Mouse (Mus musculus) midbrain, embryonic 16.5 days (tissue): ENCODE measurements around the gene Tmem253. TPM values are rescaled to one million over a fixed set of nuclear protein-coding genes. Genes with fewer than 3 reads are reported as not detected.

ENCODE experiments used
- ATAC-seq: fragments of 200-750 bp; cut with Nextera tagmentation; 2 replicates; pipeline ENCODE4 v1.8.0; 2017; ENCODE audit warnings: moderate TSS enrichment
- H3K27ac ChIP-seq: fragments of 300-500 bp; sonication (generic); 2 replicates; pipeline ENCODE4 v1.5.1; 2014; ENCODE audit warnings: mild to moderate bottlenecking, low read length, mixed read lengths
- H3K27me3 ChIP-seq: fragments of 300-500 bp; sonication (generic); 2 replicates; pipeline ENCODE4 v1.6.1; 2014; ENCODE audit warnings: low read depth, low read length, mixed read lengths; ENCODE audit not compliant: control insufficient read depth, insufficient read depth
- H3K36me3 ChIP-seq: fragments of 300-500 bp; sonication (generic); 2 replicates; pipeline ENCODE4 v1.6.1; 2014; ENCODE audit warnings: mild to moderate bottlenecking, low read length, moderate library complexity, mixed read lengths; ENCODE audit not compliant: control insufficient read depth, insufficient read depth
- H3K4me1 ChIP-seq: fragments of 300-500 bp; sonication (generic); 2 replicates; pipeline ENCODE4 v1.6.1; 2014; ENCODE audit warnings: mild to moderate bottlenecking, low read length, mixed read lengths; ENCODE audit not compliant: control insufficient read depth, insufficient read depth
- H3K4me2 ChIP-seq: fragments of 300-500 bp; sonication (generic); 2 replicates; pipeline ENCODE4 v1.6.1; 2014; ENCODE audit warnings: mild to moderate bottlenecking, low read length, mixed read lengths
- H3K4me3 ChIP-seq: fragments of 300-500 bp; sonication (generic); 2 replicates; pipeline ENCODE4 v1.5.1; 2014; ENCODE audit warnings: low read depth, mild to moderate bottlenecking, low read length, moderate library complexity, mixed read lengths
- H3K9ac ChIP-seq: fragments of 300-500 bp; sonication (generic); 2 replicates; pipeline ENCODE4 v1.6.1; 2014; ENCODE audit warnings: low read depth, low read length, mixed read lengths
- H3K9me3 ChIP-seq: fragments of 300-500 bp; sonication (generic); replicated peaks from 2 replicates; pipeline ENCODE4 v1.6.1; 2014; ENCODE audit warnings: mild to moderate bottlenecking, low read length, mixed read lengths; ENCODE audit not compliant: control insufficient read depth, poor library complexity, severe bottlenecking
- WGBS: fragments of 180-500 bp; shearing (Covaris S2); extraction: QIAGEN DNeasy Blood & Tissue Kit; methylation state at CpG from one replicate; pipeline ENCODE4 v1.1.7; 2014; 5-methylcytosine and 5-hydroxymethylcytosine counted together
- polyA plus RNA-seq: library from polyadenylated mRNA; unstranded; fragments of >200 nt; fragmentation: Nextera tagmentation; extraction: Ambion mirVana; gene quantifications from 2 replicates; pipeline ENCODE4 v1.2.1, GENCODE M21; 2015

Tmem253 gene
- polyA plus RNA-seq = 0.16 and 1.0 TPM in 2 replicates

DNA sequence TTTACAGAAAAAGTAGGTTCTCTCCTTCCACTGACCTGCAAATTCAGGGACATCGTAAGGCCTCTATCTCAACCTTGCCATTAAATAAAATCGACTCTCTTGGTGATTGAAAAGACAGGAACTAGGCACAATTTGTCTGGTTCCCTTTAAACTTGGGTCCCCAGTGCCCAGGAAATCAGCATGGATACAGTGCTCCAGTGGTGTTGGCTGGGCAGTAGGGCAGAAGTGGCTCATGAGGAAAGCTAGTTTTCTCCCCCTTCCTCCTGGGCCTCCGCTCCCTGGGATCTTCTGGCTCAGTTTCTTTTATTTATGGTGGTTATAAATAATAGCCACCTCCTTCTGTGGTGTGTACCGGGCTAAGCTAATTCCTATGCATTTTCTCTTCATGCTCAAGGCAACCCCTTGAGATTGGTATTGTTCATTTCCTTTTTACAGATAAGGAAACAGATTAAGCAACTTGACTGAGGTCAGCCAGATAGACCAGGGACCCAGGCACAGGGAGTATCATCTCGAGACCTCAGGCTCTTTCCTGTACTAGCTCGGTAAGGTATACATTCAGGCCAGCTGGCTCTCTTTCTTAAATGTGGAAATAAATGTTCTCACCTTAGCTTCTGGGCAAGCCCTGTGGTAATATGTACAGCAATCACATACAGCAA lies at the start of gene Tmem253:
Gene Tmem253, plus strand, starts transcription at position 214 of the 656 bp plus-strand sequence.
- peak within 1 kb of the TSS; percentile 81 for H3K9ac ChIP-seq
- WGBS = 27% methylated on average over 6 of the region's 6 CpGs
- peak within 1 kb of the TSS; percentile 68 for H3K4me2 ChIP-seq
- ATAC-seq = no peak
- no peaks in the 10 kb centered on the region for H3K36me3 ChIP-seq
- peak within 1 kb of the TSS; percentile 95 for H3K27ac ChIP-seq
- H3K4me3 ChIP-seq = peak within 1 kb of the TSS; percentile 64
- H3K4me1 ChIP-seq = peaks cover 49% of the 10 kb centered on the region
- H3K9me3 ChIP-seq = no peaks in the 10 kb centered on the region
- no peaks in the 10 kb centered on the region for H3K27me3 ChIP-seq

DNA sequence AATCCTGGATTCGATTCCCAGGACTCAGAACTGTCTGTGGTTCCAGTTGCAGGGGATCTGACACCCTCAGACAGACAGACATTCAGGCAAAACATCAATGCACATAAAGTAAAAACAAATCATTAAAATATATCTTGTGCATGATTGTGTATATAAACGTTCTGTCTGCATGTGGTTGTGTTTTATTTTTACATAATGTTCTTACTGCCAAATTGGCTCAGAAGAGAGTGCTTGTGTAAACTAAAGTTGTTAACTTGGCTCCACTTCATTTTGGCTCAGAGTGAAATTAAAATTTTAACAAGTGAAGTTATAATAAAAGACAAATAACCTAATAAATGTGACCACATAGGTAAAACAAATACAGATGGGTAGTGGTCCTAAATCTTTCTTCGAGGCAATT lies 48.1 kb upstream of the Tmem253 start:
- ATAC-seq = no peak
- no peaks in the 10 kb centered on the region for H3K4me1 ChIP-seq
- no peak overlapping the region for H3K4me2 ChIP-seq
- H3K27me3 ChIP-seq = no peaks in the 10 kb centered on the region
- H3K27ac ChIP-seq = no peak overlapping the region
- H3K4me3 ChIP-seq = no peak overlapping the region
- H3K9ac ChIP-seq = no peak overlapping the region
- no peaks in the 10 kb centered on the region for H3K9me3 ChIP-seq
- H3K36me3 ChIP-seq = no peaks in the 10 kb centered on the region
- WGBS = 87% methylated on average over 3 of the region's 3 CpGs

GRCm38 (mm10) chr14:51979252-51979651 lies 36.2 kb upstream of the Tmem253 start:
- no peak overlapping the region for H3K4me3 ChIP-seq
- H3K27ac ChIP-seq = no peak overlapping the region
- peaks cover 7% of the 10 kb centered on the region; the same call in 1 of the 2 replicates for H3K4me1 ChIP-seq
- WGBS = 93% methylated on average over 3 of the region's 3 CpGs
- no peaks in the 10 kb centered on the region for H3K9me3 ChIP-seq
- H3K9ac ChIP-seq = no peak overlapping the region
- no peak for ATAC-seq
- H3K4me2 ChIP-seq = no peak overlapping the region
- no peaks in the 10 kb centered on the region for H3K36me3 ChIP-seq
- no peaks in the 10 kb centered on the region for H3K27me3 ChIP-seq

DNA sequence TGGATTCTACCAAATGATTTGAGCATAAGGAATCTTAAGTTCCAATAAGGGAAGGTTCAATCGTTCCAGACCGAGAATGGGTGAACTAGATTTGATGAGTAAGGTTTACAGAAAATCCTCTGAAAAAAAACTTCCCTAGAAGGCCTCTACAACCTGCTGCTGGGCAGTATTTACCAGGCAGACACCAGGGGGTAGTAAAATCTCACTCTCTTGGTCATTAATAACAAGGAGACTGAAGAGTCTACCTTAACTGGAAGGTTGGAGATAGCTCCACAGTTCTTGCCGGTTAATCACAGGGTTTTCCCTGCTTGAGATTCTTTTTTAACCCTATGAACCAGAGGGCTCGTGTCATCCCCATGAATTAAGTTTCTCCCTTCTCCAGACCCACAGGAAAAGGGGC lies 32.2 kb upstream of the Tmem253 start:
- Histone ChIP-seq H3K27ac (0 out of 2 replicates have a peak overlapping the region, but pooled peaks have one; percentile 94), H3K36me3 (0 out of 2 replicates have a peak, but pooled peaks cover 3% of the 10 kb centered on the region), H3K4me2 (peak overlapping the region; percentile 97), H3K27me3 (no peaks in the 10 kb centered on the region), H3K9me3 (no peaks in the 10 kb centered on the region), H3K9ac (peak overlapping the region; percentile 18; the same call in 1 of the 2 replicates), H3K4me3 (peak overlapping the region; percentile 79), H3K4me1 (peaks cover 21% of the 10 kb centered on the region)
- no peak for ATAC-seq
- 54% methylated on average over 4 of the region's 4 CpGs for WGBS

GRCm38 (mm10) chr14:51983855-51984246 lies 31.6 kb upstream of the Tmem253 start:
- 4% methylated on average over 10 of the region's 10 CpGs for WGBS
- Histone ChIP-seq H3K4me2 (peak overlapping the region; percentile 97), H3K4me3 (peak overlapping the region; percentile 79), H3K27me3 (no peaks in the 10 kb centered on the region), H3K27ac (peak overlapping the region; percentile 94), H3K36me3 (peaks cover 7% of the 10 kb centered on the region; the same call in 1 of the 2 replicates), H3K4me1 (peaks cover 21% of the 10 kb centered on the region), H3K9ac (peak overlapping the region; percentile 91), H3K9me3 (no peaks in the 10 kb centered on the region)
- no peak for ATAC-seq

DNA sequence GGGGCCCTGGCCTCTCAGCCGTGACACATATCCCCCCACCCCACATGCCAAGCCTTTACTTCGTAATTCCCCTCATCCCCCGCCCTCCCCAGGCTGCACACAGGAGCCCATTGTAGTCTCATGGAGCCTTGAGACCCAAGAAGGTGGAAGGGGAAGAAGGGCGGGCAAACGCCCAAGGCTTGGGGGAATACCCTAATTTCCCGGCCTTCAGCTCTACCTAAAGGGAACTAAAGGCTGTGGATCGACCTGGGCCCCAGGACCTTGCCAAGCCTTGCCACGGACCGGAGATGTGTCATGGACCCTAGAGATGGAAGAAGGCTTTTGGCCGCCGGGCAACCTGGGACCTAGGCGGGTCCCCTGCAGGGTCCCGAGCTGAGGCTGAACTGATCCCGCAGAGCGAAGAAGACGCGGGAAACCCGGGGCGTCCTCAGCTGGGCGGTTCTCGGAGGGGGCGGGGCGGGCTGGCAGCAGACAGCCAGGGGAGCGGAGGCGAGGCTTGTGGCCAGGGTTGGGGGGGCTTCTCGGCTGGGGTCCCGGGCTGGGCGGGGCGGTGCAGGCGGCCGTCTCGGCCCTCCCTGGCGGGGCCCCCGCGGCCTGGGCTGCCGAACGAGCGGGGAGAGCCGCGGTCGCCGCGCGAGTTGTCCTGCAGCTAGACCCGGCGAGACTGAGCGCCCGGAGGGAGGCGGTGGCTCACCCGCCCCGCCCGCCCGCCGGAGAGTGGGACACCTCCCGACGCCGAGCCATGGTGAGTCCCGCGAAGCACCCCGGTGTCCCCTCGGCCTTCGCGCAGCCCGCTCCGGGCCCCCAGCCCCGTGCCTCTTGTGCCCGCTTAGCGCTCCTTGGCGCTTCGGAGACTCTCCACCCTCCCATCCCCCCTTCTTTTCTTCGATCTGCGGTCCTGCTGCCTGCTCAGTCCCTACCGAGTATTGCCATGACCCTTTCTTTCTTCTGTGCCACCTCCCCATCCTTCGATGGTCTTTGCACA lies 30.9 kb upstream of the Tmem253 start, which contains the start of gene Arhgef40:
Gene Arhgef40, plus strand, starts transcription at position 473 of the 985 bp plus-strand sequence.
- peak within 1 kb of the TSS; percentile 97 for H3K4me2 ChIP-seq
- H3K9ac ChIP-seq = peak within 1 kb of the TSS; percentile 91
- WGBS = under 1% methylated on average over 61 of the region's 74 CpGs
- peak within 1 kb of the TSS; percentile 79 for H3K4me3 ChIP-seq
- H3K27ac ChIP-seq = peak within 1 kb of the TSS; percentile 94
- no peaks in the 10 kb centered on the region for H3K27me3 ChIP-seq
- H3K36me3 ChIP-seq = peaks cover 13% of the 10 kb centered on the region
- H3K4me1 ChIP-seq = peaks cover 25% of the 10 kb centered on the region
- peak; percentile 90 for ATAC-seq
- no peaks in the 10 kb centered on the region for H3K9me3 ChIP-seq

- Histone ChIP-seq H3K4me3 (peak overlapping the region; percentile 79), H3K9ac (peak overlapping the region; percentile 91), H3K27ac (peak overlapping the region; percentile 94), H3K36me3 (peaks cover 21% of the 10 kb centered on the region), H3K4me2 (peak overlapping the region; percentile 97), H3K27me3 (no peaks in the 10 kb centered on the region), H3K4me1 (peaks cover 29% of the 10 kb centered on the region), H3K9me3 (no peaks in the 10 kb centered on the region)
- 0% methylated on average over 27 of the region's 27 CpGs for WGBS
- ATAC-seq = peak; percentile 50
These were observed 29.9 kb upstream of the Tmem253 start for GRCm38 (mm10) chr14:51985301-51986152.

DNA sequence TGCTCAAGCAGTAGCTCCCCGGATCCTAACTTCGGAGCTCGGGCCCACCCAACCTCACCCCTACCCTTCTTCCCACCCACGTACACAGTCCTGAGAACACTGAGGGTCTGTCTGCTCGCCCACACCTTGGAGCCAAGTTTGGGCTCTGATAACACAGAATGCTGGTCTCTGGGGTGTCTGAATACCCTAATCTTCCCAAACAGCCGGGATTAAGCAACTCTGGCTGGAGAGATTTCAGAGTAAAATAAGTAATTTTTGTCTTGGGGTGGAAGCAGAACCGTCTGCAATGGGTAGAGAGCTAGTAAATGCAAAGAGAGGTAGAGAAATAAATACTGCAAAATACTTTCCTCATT lies 29.3 kb upstream of the Tmem253 start:
- Histone ChIP-seq H3K27ac (peak overlapping the region; percentile 94), H3K27me3 (no peaks in the 10 kb centered on the region), H3K9me3 (no peaks in the 10 kb centered on the region), H3K36me3 (peaks cover 26% of the 10 kb centered on the region), H3K4me3 (peak overlapping the region; percentile 79), H3K4me2 (peak overlapping the region; percentile 97), H3K4me1 (peaks cover 29% of the 10 kb centered on the region), H3K9ac (peak overlapping the region; percentile 91)
- WGBS = 1% methylated on average over 7 of the region's 7 CpGs
- no peak for ATAC-seq
